Mouse (Mus musculus): ENCODE measurements at regions not wholly inside any gene's neighbourhood (a gene's known extent, or its start where the extent isn't known, plus 50 kb on each side); places are given as distances from the start of the nearest gene placed in this dataset.

GRCm38 (mm10) chr3:120217710-120218109 is 433.4 kb upstream of the Ptbp2 start:
- DNase-seq, result peak; percentile 75

- no peak for DNase-seq
These were observed 430.5 kb upstream of the Ptbp2 start for GRCm38 (mm10) chr3:120214616-120215250.

- no peak for DNase-seq
These were observed 415.1 kb upstream of the Ptbp2 start for GRCm38 (mm10) chr3:120199403-120199802.

GRCm38 (mm10) chr3:120194501-120194900 is 410.2 kb upstream of the Ptbp2 start:
- DNase-seq, result no peak

- no peak for DNase-seq
These were observed 408.4 kb upstream of the Ptbp2 start for GRCm38 (mm10) chr3:120192439-120193326.

GRCm38 (mm10) chr3:120189606-120190005 is 405.3 kb upstream of the Ptbp2 start:
- no peak for DNase-seq

- DNase-seq, result no peak
These were observed 396.8 kb upstream of the Ptbp2 start for GRCm38 (mm10) chr3:120180931-120181610.

GRCm38 (mm10) chr3:120175632-120176031 is 391.4 kb upstream of the Ptbp2 start:
- peak; percentile 19 for DNase-seq
